Mouse (Mus musculus): ENCODE results near the gene Gprin2. TPM values are rescaled to one million over a fixed set of nuclear protein-coding genes. Genes with fewer than 3 reads are reported as not detected.
A peak's percentile ranks its signal among the peaks of the same experiment; 100 is the strongest.

Gprin2 gene
- polyA plus RNA-seq, 1 experiment from 2014 or later: 0.32 TPM

GRCm38 (mm10) chr14:34219295-34219694, 17.8 kb upstream of the Gprin2 start, which contains the start of gene Syt15:
Gene Syt15, plus strand, starts transcription at chr14:34219595.
- DNase-seq (ENCODE audit: low spot score) (no peak), ATAC-seq (replicated peaks; ENCODE audit: insufficient number of reproducible peaks, low FRiP score, low TSS enrichment, low read depth) (no peak)
- Histone ChIP-seq H3K27me3 (ENCODE audit: control insufficient read depth, insufficient read depth, low read length) (peaks cover 9% of the 10 kb centered on the region), H3K9ac (replicated peaks; ENCODE audit: low read length) (peak within 1 kb of the TSS; percentile 47), H3K9me3 (replicated peaks; ENCODE audit: control insufficient read depth, low read length) (no peaks in the 10 kb centered on the region), H3K4me2 (ENCODE audit: low read depth, low read length) (peak within 1 kb of the TSS; percentile 57), H3K27ac (replicated peaks; ENCODE audit: low read depth, low read length) (no peak within 1 kb of the TSS), H3K4me1 (ENCODE audit: control insufficient read depth, insufficient read depth, low read length) (no peaks in the 10 kb centered on the region), H3K4me3 (ENCODE audit: low read depth, low read length) (peak within 1 kb of the TSS; percentile 23; the same call in 1 of the 2 replicates), H3K36me3 (replicated peaks; ENCODE audit: control insufficient read depth, insufficient read depth, low read depth, low read length) (no peaks in the 10 kb centered on the region)
- 75% methylated on average over 6 of the region's 6 CpGs for WGBS

GRCm38 (mm10) chr14:34215451-34216127, 14.1 kb upstream of the Gprin2 start:
- peaks cover 9% of the 10 kb centered on the region for H3K27me3 ChIP-seq (ENCODE audit: control insufficient read depth, insufficient read depth, low read length)
- DNase-seq (ENCODE audit: low spot score): peak; percentile 36
- H3K4me3 ChIP-seq (ENCODE audit: low read depth, low read length): no peak overlapping the region
- 66% methylated on average over 6 of the region's 6 CpGs for WGBS
- H3K9ac ChIP-seq (replicated peaks; ENCODE audit: low read length): no peak overlapping the region
- no peak for ATAC-seq (replicated peaks; ENCODE audit: insufficient number of reproducible peaks, low FRiP score, low TSS enrichment, low read depth)
- H3K9me3 ChIP-seq (replicated peaks; ENCODE audit: control insufficient read depth, low read length): no peaks in the 10 kb centered on the region
- no peak overlapping the region for H3K4me2 ChIP-seq (ENCODE audit: low read depth, low read length)
- no peak overlapping the region for H3K27ac ChIP-seq (replicated peaks; ENCODE audit: low read depth, low read length)
- no peaks in the 10 kb centered on the region for H3K36me3 ChIP-seq (replicated peaks; ENCODE audit: control insufficient read depth, insufficient read depth, low read depth, low read length)
- no peaks in the 10 kb centered on the region for H3K4me1 ChIP-seq (ENCODE audit: control insufficient read depth, insufficient read depth, low read length)

GRCm38 (mm10) chr14:34209942-34210341, 8.5 kb upstream of the Gprin2 start:
- no peaks in the 10 kb centered on the region for H3K4me1 ChIP-seq (ENCODE audit: control insufficient read depth, insufficient read depth, low read length)
- DNase-seq (ENCODE audit: low spot score) (no peak), ATAC-seq (replicated peaks; ENCODE audit: insufficient number of reproducible peaks, low FRiP score, low TSS enrichment, low read depth) (no peak)
- H3K9me3 ChIP-seq (replicated peaks; ENCODE audit: control insufficient read depth, low read length): no peaks in the 10 kb centered on the region
- no peak overlapping the region for H3K27ac ChIP-seq (replicated peaks; ENCODE audit: low read depth, low read length)
- H3K27me3 ChIP-seq (ENCODE audit: control insufficient read depth, insufficient read depth, low read length): no peaks in the 10 kb centered on the region
- no peak overlapping the region for H3K4me2 ChIP-seq (ENCODE audit: low read depth, low read length)
- no peaks in the 10 kb centered on the region for H3K36me3 ChIP-seq (replicated peaks; ENCODE audit: control insufficient read depth, insufficient read depth, low read depth, low read length)
- WGBS: 87% methylated on average over 4 of the region's 4 CpGs
- no peak overlapping the region for H3K9ac ChIP-seq (replicated peaks; ENCODE audit: low read length)
- H3K4me3 ChIP-seq (ENCODE audit: low read depth, low read length): no peak overlapping the region

GRCm38 (mm10) chr14:34209080-34209479, 7.6 kb upstream of the Gprin2 start:
- H3K4me1 ChIP-seq (ENCODE audit: control insufficient read depth, insufficient read depth, low read length): no peaks in the 10 kb centered on the region
- WGBS: 59% methylated on average over 4 of the region's 4 CpGs
- ATAC-seq (replicated peaks; ENCODE audit: insufficient number of reproducible peaks, low FRiP score, low TSS enrichment, low read depth): no peak

GRCm38 (mm10) chr14:34208651-34209050, 7.2 kb upstream of the Gprin2 start:
- Histone ChIP-seq H3K4me2 (ENCODE audit: low read depth, low read length) (no peak overlapping the region), H3K9me3 (replicated peaks; ENCODE audit: control insufficient read depth, low read length) (no peaks in the 10 kb centered on the region), H3K4me3 (ENCODE audit: low read depth, low read length) (no peak overlapping the region), H3K27ac (replicated peaks; ENCODE audit: low read depth, low read length) (no peak overlapping the region), H3K36me3 (replicated peaks; ENCODE audit: control insufficient read depth, insufficient read depth, low read depth, low read length) (no peaks in the 10 kb centered on the region), H3K9ac (replicated peaks; ENCODE audit: low read length) (no peak overlapping the region), H3K4me1 (ENCODE audit: control insufficient read depth, insufficient read depth, low read length) (no peaks in the 10 kb centered on the region), H3K27me3 (ENCODE audit: control insufficient read depth, insufficient read depth, low read length) (no peaks in the 10 kb centered on the region)
- WGBS: 48% methylated on average over 2 of the region's 2 CpGs
- DNase-seq (ENCODE audit: low spot score) (peak; percentile 77), ATAC-seq (replicated peaks; ENCODE audit: insufficient number of reproducible peaks, low FRiP score, low TSS enrichment, low read depth) (no peak)

More at GRCm38 (mm10) chr14:34209080-34209479, 7.6 kb upstream of the Gprin2 start:
- Histone ChIP-seq H3K27me3 (ENCODE audit: control insufficient read depth, insufficient read depth, low read length) (no peaks in the 10 kb centered on the region), H3K9ac (replicated peaks; ENCODE audit: low read length) (no peak overlapping the region), H3K4me3 (ENCODE audit: low read depth, low read length) (no peak overlapping the region), H3K4me2 (ENCODE audit: low read depth, low read length) (no peak overlapping the region), H3K27ac (replicated peaks; ENCODE audit: low read depth, low read length) (no peak overlapping the region), H3K9me3 (replicated peaks; ENCODE audit: control insufficient read depth, low read length) (no peaks in the 10 kb centered on the region), H3K36me3 (replicated peaks; ENCODE audit: control insufficient read depth, insufficient read depth, low read depth, low read length) (no peaks in the 10 kb centered on the region)
- DNase-seq (ENCODE audit: low spot score): no peak

- H3K36me3 ChIP-seq (replicated peaks; ENCODE audit: control insufficient read depth, insufficient read depth, low read depth, low read length): no peaks in the 10 kb centered on the region
- no peak overlapping the region for H3K4me3 ChIP-seq (ENCODE audit: low read depth, low read length)
- no peaks in the 10 kb centered on the region for H3K4me1 ChIP-seq (ENCODE audit: control insufficient read depth, insufficient read depth, low read length)
- 81% methylated on average over 6 of the region's 6 CpGs for WGBS
- no peak overlapping the region for H3K9ac ChIP-seq (replicated peaks; ENCODE audit: low read length)
- H3K9me3 ChIP-seq (replicated peaks; ENCODE audit: control insufficient read depth, low read length): no peaks in the 10 kb centered on the region
- DNase-seq (ENCODE audit: low spot score) (no peak), ATAC-seq (replicated peaks; ENCODE audit: insufficient number of reproducible peaks, low FRiP score, low TSS enrichment, low read depth) (no peak)
- H3K27ac ChIP-seq (replicated peaks; ENCODE audit: low read depth, low read length): no peak overlapping the region
- no peak overlapping the region for H3K4me2 ChIP-seq (ENCODE audit: low read depth, low read length)
- H3K27me3 ChIP-seq (ENCODE audit: control insufficient read depth, insufficient read depth, low read length): no peaks in the 10 kb centered on the region
These were observed 6.5 kb upstream of the Gprin2 start for GRCm38 (mm10) chr14:34207996-34208395.

- Histone ChIP-seq H3K36me3 (replicated peaks; ENCODE audit: control insufficient read depth, insufficient read depth, low read depth, low read length) (no peaks in the 10 kb centered on the region), H3K4me1 (ENCODE audit: control insufficient read depth, insufficient read depth, low read length) (no peaks in the 10 kb centered on the region), H3K4me2 (ENCODE audit: low read depth, low read length) (peak overlapping the region; percentile 97), H3K4me3 (ENCODE audit: low read depth, low read length) (peak overlapping the region; percentile 67), H3K9ac (replicated peaks; ENCODE audit: low read length) (peak overlapping the region; percentile 64), H3K27ac (replicated peaks; ENCODE audit: low read depth, low read length) (no peak overlapping the region), H3K9me3 (replicated peaks; ENCODE audit: control insufficient read depth, low read length) (no peaks in the 10 kb centered on the region), H3K27me3 (ENCODE audit: control insufficient read depth, insufficient read depth, low read length) (peaks cover 2% of the 10 kb centered on the region; the same call in 1 of the 2 replicates)
- ATAC-seq (replicated peaks; ENCODE audit: insufficient number of reproducible peaks, low FRiP score, low TSS enrichment, low read depth) (peak; percentile 60; the same call in 1 of the 2 replicates), DNase-seq (ENCODE audit: low spot score) (peak; percentile 48)
- WGBS: 3% methylated on average over 19 of the region's 19 CpGs
These were observed 669 bp downstream of the Gprin2 start for GRCm38 (mm10) chr14:34200738-34201230.

- Histone ChIP-seq H3K4me2 (ENCODE audit: low read depth, low read length) (no peak overlapping the region), H3K36me3 (replicated peaks; ENCODE audit: control insufficient read depth, insufficient read depth, low read depth, low read length) (no peaks in the 10 kb centered on the region), H3K9ac (replicated peaks; ENCODE audit: low read length) (0 out of 2 replicates have a peak overlapping the region, but pooled peaks have one; percentile 4), H3K27ac (replicated peaks; ENCODE audit: low read depth, low read length) (no peak overlapping the region), H3K4me3 (ENCODE audit: low read depth, low read length) (no peak overlapping the region), H3K9me3 (replicated peaks; ENCODE audit: control insufficient read depth, low read length) (no peaks in the 10 kb centered on the region), H3K27me3 (ENCODE audit: control insufficient read depth, insufficient read depth, low read length) (peaks cover 2% of the 10 kb centered on the region; the same call in 1 of the 2 replicates), H3K4me1 (ENCODE audit: control insufficient read depth, insufficient read depth, low read length) (no peaks in the 10 kb centered on the region)
- WGBS: 38% methylated on average over 4 of the region's 4 CpGs
- ATAC-seq (replicated peaks; ENCODE audit: insufficient number of reproducible peaks, low FRiP score, low TSS enrichment, low read depth) (no peak), DNase-seq (ENCODE audit: low spot score) (no peak)
These were observed 4.7 kb downstream of the Gprin2 start for GRCm38 (mm10) chr14:34196706-34197105.
